Mouse (Mus musculus): ENCODE results near the gene Aspscr1. TPM values are rescaled to one million over a fixed set of nuclear protein-coding genes. Genes with fewer than 3 reads are reported as not detected.
A peak's percentile ranks its signal among the peaks of the same experiment; 100 is the strongest.

The Aspscr1 gene
- polyA plus RNA-seq, 1 experiment from 2014 or later = 130 TPM

DNA sequence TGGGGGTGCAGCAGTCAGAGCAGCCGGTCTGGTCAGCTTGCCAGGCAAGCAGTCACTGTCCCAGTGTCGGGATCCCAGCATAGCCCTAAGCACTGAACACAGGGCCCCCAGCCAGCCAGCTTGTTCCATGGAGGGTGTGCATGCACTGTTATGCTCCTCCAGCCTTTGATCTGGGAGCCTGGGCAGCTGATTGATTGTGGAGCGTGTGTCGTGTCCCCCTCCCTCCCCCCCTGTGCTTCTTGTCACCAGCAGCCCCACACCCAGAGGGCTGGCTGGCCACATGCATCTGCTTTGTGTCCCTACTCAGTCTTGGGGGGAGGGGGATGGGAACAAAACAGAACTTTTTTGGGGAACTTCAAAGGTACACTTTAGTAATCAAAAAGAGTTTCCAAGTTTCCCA lies 22.4 kb downstream of the Aspscr1 start:
- no peaks in the 10 kb centered on the region; the same call in 1 of the 2 replicates for H3K4me1 ChIP-seq (ENCODE audit: insufficient read depth)
- TF ChIP-seq CTCF (IDR thresholded peaks at IDR 0.05; ENCODE audit: low read depth) = no peak
- DNase-seq = peak; percentile 79
- no peak overlapping the region for H3K4me3 ChIP-seq (ENCODE audit: low read depth, low read length)
- peak overlapping the region; percentile 33 for H3K27ac ChIP-seq (ENCODE audit: low read depth)
- H3K27me3 ChIP-seq (ENCODE audit: insufficient read depth, low read length) = no peaks in the 10 kb centered on the region
- H3K9me3 ChIP-seq (ENCODE audit: low read depth, low read length) = no peaks in the 10 kb centered on the region
- no peak overlapping the region; the same call in 1 of the 2 replicates for H3K9ac ChIP-seq
- peaks cover 46% of the 10 kb centered on the region for H3K36me3 ChIP-seq (ENCODE audit: insufficient read depth)
- ATAC-seq (ENCODE audit: insufficient read depth) = peak; percentile 93
- H3K4me2 ChIP-seq = 0 out of 2 replicates have a peak overlapping the region, but pooled peaks have one; percentile 18
- 8% methylated on average over 4 of the region's 4 CpGs for WGBS

DNA sequence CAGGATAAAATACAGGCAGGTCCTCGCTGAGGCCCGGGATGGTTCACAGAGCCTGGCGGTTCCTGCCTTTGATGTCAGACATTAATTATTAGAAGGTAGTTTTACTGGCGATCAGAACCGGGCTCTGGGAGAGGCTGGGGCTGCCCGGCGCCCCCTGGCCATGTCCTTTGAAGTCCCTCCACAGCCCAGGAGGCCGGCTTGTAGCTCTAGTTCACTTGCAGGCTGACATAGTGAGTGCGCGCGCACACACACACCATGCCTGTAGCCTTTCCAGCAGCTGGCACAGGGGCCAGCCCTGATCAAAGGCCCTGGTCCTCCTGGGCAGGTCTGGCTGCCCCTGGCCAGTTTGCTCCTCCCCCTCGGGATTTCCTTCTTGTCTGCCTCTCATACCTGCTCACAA lies 22.9 kb downstream of the Aspscr1 start:
- Histone ChIP-seq H3K27ac (ENCODE audit: low read depth) (peak overlapping the region; percentile 33), H3K4me1 (ENCODE audit: insufficient read depth) (no peaks in the 10 kb centered on the region; the same call in 1 of the 2 replicates), H3K9me3 (ENCODE audit: low read depth, low read length) (no peaks in the 10 kb centered on the region), H3K4me2 (peak overlapping the region; percentile 2; the same call in 1 of the 2 replicates), H3K4me3 (ENCODE audit: low read depth, low read length) (no peak overlapping the region), H3K36me3 (ENCODE audit: insufficient read depth) (peaks cover 46% of the 10 kb centered on the region), H3K9ac (no peak overlapping the region), H3K27me3 (ENCODE audit: insufficient read depth, low read length) (no peaks in the 10 kb centered on the region)
- WGBS = 27% methylated on average over 12 of the region's 12 CpGs
- TF ChIP-seq CTCF (IDR thresholded peaks at IDR 0.05; ENCODE audit: low read depth) = no peak
- DNase-seq (peak; percentile 41), ATAC-seq (ENCODE audit: insufficient read depth) (peak; percentile 59)

DNA sequence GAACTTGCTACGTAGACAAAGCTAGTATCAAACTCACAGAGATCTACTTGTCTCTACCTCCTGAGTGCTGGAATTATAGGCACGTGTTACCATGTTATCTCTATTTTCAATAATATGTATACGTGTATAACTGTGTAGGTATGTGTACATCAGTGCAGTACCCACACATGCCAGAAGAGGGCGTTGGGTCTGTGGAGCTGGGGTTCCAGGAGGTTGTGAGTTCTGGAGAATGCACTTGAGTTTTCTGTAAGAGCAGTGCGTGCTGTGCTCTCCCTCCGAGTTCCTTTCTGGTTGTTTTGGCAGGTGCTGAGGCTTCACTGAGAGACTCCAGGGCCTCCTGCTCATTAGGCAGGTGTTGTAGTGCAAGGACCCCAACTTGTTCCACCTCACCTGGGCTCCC lies 23.8 kb downstream of the Aspscr1 start:
- TF ChIP-seq CTCF (IDR thresholded peaks at IDR 0.05; ENCODE audit: low read depth) = peak; percentile 57
- H3K36me3 ChIP-seq (ENCODE audit: insufficient read depth) = peaks cover 49% of the 10 kb centered on the region
- no peaks in the 10 kb centered on the region; the same call in 1 of the 2 replicates for H3K4me1 ChIP-seq (ENCODE audit: insufficient read depth)
- H3K4me2 ChIP-seq = no peak overlapping the region
- H3K9me3 ChIP-seq (ENCODE audit: low read depth, low read length) = no peaks in the 10 kb centered on the region
- no peak overlapping the region for H3K9ac ChIP-seq
- no peaks in the 10 kb centered on the region for H3K27me3 ChIP-seq (ENCODE audit: insufficient read depth, low read length)
- no peak overlapping the region for H3K4me3 ChIP-seq (ENCODE audit: low read depth, low read length)
- ATAC-seq (ENCODE audit: insufficient read depth) (no peak), DNase-seq (peak; percentile 20)
- WGBS = 89% methylated on average over 6 of the region's 6 CpGs
- H3K27ac ChIP-seq (ENCODE audit: low read depth) = no peak overlapping the region

DNA sequence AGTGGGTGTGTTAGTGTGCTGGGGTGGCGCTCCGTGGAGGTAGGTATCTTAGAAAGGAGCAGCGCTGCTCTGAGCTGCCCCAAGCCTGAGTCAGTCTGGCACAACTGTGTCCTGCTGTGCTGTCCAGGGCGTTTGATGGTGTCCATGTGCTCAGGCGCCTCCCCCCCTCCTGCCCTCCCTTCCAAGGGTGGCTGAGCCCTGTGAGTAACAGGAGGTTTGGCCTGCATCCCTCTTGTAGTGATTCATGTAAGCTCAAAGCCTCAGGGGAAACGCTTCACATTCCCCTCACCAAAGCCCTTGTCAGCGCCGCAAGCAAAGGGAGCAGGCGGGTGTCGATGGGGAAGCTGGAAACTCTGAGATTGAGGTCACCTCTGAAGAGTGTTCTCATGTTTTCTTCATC lies 25.0 kb downstream of the Aspscr1 start:
- TF ChIP-seq CTCF (IDR thresholded peaks at IDR 0.05; ENCODE audit: low read depth) = no peak
- Histone ChIP-seq H3K9ac (no peak overlapping the region), H3K4me2 (no peak overlapping the region), H3K27me3 (ENCODE audit: insufficient read depth, low read length) (no peaks in the 10 kb centered on the region), H3K4me1 (ENCODE audit: insufficient read depth) (no peaks in the 10 kb centered on the region; the same call in 1 of the 2 replicates), H3K27ac (ENCODE audit: low read depth) (peak overlapping the region; percentile 21; the same call in 1 of the 2 replicates), H3K36me3 (ENCODE audit: insufficient read depth) (peaks cover 53% of the 10 kb centered on the region), H3K9me3 (ENCODE audit: low read depth, low read length) (no peaks in the 10 kb centered on the region), H3K4me3 (ENCODE audit: low read depth, low read length) (no peak overlapping the region)
- no peak for ATAC-seq (ENCODE audit: insufficient read depth)
- WGBS = 42% methylated on average over 10 of the region's 10 CpGs
- DNase-seq = peak; percentile 45

DNA sequence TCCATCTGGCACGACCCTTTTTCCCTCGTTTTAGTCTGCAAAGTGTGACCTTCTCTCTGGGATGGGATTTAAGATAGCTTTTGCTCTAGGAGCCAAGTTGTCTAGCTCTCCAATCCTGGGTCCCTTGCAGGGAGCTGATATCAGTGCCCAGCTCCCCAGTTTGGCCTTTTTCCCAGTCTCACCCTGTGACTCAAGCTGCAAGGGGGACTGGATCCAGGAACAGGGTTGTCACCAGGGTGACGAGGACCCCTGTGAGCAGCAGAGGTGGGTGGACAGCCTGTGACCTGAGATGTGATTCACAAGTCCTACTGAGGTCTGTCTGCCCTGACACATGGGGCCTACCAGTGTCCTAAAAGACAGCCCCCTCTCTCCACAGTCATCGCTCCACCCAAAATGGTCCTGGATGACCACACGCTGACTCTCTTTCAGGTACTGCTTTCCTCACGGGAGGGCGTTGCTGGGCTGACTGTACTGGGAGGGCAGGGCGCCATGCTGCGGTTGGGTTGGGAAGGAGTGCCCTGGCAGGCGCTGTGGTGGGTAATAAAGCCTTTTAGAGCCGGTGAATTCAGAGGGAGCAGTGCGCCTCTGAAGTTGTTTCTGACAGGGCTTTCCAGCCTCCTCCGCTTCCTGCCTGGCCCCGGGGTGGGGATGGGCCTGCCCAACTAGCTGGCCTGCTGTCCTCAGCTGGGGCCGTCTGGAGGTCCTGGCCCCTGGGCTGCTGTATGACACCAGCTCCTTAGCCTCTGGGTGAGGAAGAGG lies 31.1 kb downstream of the Aspscr1 start:
- no peak overlapping the region for H3K4me2 ChIP-seq
- DNase-seq (peak; percentile 36), ATAC-seq (ENCODE audit: insufficient read depth) (no peak; the same call in 1 of the 2 replicates)
- H3K4me3 ChIP-seq (ENCODE audit: low read depth, low read length) = no peak overlapping the region
- peaks cover 48% of the 10 kb centered on the region for H3K36me3 ChIP-seq (ENCODE audit: insufficient read depth)
- H3K27ac ChIP-seq (ENCODE audit: low read depth) = peak overlapping the region; percentile 6
- peaks cover 22% of the 10 kb centered on the region for H3K4me1 ChIP-seq (ENCODE audit: insufficient read depth)
- 45% methylated on average over 15 of the region's 15 CpGs for WGBS
- no peaks in the 10 kb centered on the region for H3K27me3 ChIP-seq (ENCODE audit: insufficient read depth, low read length)
- H3K9ac ChIP-seq = 0 out of 2 replicates have a peak overlapping the region, but pooled peaks have one; percentile 13
- H3K9me3 ChIP-seq (ENCODE audit: low read depth, low read length) = no peaks in the 10 kb centered on the region
- no peak for TF ChIP-seq CTCF (IDR thresholded peaks at IDR 0.05; ENCODE audit: low read depth)

- TF ChIP-seq CTCF (IDR thresholded peaks at IDR 0.05; ENCODE audit: low read depth) = no peak
- DNase-seq (peak; percentile 75), ATAC-seq (ENCODE audit: insufficient read depth) (peak; percentile 54)
- Histone ChIP-seq H3K4me1 (ENCODE audit: insufficient read depth) (peaks cover 22% of the 10 kb centered on the region), H3K9me3 (ENCODE audit: low read depth, low read length) (no peaks in the 10 kb centered on the region), H3K27me3 (ENCODE audit: insufficient read depth, low read length) (no peaks in the 10 kb centered on the region), H3K4me2 (no peak overlapping the region), H3K36me3 (ENCODE audit: insufficient read depth) (peaks cover 49% of the 10 kb centered on the region), H3K4me3 (ENCODE audit: low read depth, low read length) (no peak overlapping the region), H3K9ac (no peak overlapping the region), H3K27ac (ENCODE audit: low read depth) (peak overlapping the region; percentile 40)
- WGBS = 29% methylated on average over 8 of the region's 8 CpGs
These were observed 31.9 kb downstream of the Aspscr1 start for GRCm38 (mm10) chr11:120704486-120705325.

DNA sequence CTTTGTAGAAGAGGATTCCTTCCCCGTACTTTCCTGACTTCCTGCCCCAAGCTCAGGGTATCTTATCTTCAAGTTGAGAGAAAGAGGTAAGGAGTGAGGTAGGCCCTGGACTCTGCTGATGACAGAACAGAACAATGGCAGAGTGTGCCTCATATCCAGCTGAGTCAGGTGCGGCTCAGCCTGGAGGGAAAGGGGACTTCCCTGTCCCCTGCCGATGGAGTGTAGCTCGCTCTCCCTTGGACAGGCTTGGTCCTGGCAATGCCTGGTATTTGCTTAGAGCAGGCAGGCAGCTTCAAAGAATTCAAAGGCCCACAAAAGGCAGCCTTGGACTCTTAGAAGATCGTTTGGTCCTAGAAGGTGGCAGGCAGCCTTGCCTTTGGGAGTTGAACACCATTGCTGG lies 33.3 kb downstream of the Aspscr1 start:
- Histone ChIP-seq H3K4me1 (ENCODE audit: insufficient read depth) (peaks cover 22% of the 10 kb centered on the region), H3K27ac (ENCODE audit: low read depth) (peak overlapping the region; percentile 65), H3K36me3 (ENCODE audit: insufficient read depth) (peaks cover 48% of the 10 kb centered on the region), H3K9ac (no peak overlapping the region), H3K27me3 (ENCODE audit: insufficient read depth, low read length) (no peaks in the 10 kb centered on the region), H3K4me3 (ENCODE audit: low read depth, low read length) (no peak overlapping the region), H3K9me3 (ENCODE audit: low read depth, low read length) (no peaks in the 10 kb centered on the region), H3K4me2 (no peak overlapping the region)
- WGBS = 47% methylated on average over 5 of the region's 5 CpGs
- ATAC-seq (ENCODE audit: insufficient read depth) = no peak
- TF ChIP-seq CTCF (IDR thresholded peaks at IDR 0.05; ENCODE audit: low read depth) = no peak
- DNase-seq = no peak
